Mouse (Mus musculus): ENCODE measurements at regions not wholly inside any gene's neighbourhood (a gene's known extent, or its start where the extent isn't known, plus 50 kb on each side); places are given as distances from the start of the nearest gene placed in this dataset.

DNA sequence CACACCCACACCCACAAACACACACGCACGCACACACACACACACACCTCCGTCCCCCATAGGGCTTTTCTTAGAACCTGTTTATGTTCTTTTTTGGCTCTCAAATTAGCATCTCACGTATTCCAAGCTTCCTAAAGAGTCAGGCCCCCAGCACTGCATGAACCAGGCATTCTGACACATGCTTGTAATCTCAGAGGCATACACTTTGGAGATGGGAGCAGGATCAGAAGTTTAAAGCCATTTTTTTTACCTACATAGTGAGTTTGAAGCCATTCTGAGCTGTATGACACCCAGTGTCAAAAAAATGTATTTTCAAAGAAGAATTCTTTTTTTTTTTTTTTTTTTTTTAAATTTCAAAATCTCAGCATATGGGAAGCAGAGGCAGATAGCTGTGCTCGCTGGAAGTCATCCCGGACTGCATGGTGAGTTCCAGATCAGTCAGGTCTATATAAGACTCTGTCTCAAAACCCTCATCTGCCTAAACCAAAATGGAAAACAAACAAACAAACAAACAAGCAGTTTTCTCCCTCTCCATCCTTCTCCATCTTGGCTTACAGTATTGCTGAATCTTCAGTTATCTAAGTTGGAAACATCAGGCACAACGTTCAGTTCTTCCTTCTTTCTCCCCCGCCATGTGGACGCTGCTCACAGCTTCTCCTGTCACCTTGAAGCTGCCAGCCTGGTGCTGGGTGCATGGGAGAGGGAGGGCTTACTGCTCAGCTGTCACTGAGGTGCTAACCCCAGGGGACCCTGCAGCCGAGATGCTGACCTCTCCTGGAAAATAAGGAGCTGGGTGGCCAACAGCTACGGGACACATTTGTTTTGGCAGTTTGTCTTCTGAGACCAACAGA is 78.4 kb downstream of the Klf5 start:
- no peak for DNase-seq (ENCODE audit: low read depth, low spot score)
- no peaks in the 10 kb centered on the region for H3K27me3 ChIP-seq (ENCODE audit: control insufficient read depth in 1 of 2, insufficient read depth in 2 of 2, low read length in 2 of 2)
- no peak overlapping the region for H3K4me3 ChIP-seq (ENCODE audit: control insufficient read depth in 1 of 2, insufficient read depth in 1 of 2, low read depth in 2 of 2, low read length in 2 of 2)
- H3K27ac ChIP-seq (ENCODE audit: control insufficient read depth, low read depth, low read length), result no peak overlapping the region
- no peaks in the 10 kb centered on the region for H3K9me3 ChIP-seq (replicated peaks; ENCODE audit: insufficient read depth, low read length)
- no peaks in the 10 kb centered on the region for H3K36me3 ChIP-seq (ENCODE audit: control insufficient read depth in 1 of 2, insufficient read depth in 2 of 2, low read length in 2 of 2)
- no peaks in the 10 kb centered on the region for H3K4me1 ChIP-seq (ENCODE audit: control insufficient read depth in 1 of 2, insufficient read depth in 2 of 2, low read length in 2 of 2)
- no peaks in the 10 kb centered on the region for H3K79me2 ChIP-seq (ENCODE audit: control insufficient read depth, insufficient read depth, low read length, poor library complexity)
- no peak overlapping the region for H3K9ac ChIP-seq (ENCODE audit: control insufficient read depth, low read depth, low read length, poor library complexity, severe bottlenecking)
- TF ChIP-seq SIN3A (IDR thresholded peaks at IDR 0.05; ENCODE audit: low read length) (no peak), MXI1 (IDR thresholded peaks at IDR 0.05; ENCODE audit: low read depth, low read length) (no peak), MAX (IDR thresholded peaks at IDR 0.05; ENCODE audit: low read length) (no peak), CHD2 (IDR thresholded peaks at IDR 0.05; ENCODE audit: low read length) (no peak), TCF12 (IDR thresholded peaks at IDR 0.05; ENCODE audit: low read depth, low read length) (no peak), GABPA (IDR thresholded peaks at IDR 0.05; ENCODE audit: low read depth, low read length) (no peak), NRF1 (IDR thresholded peaks at IDR 0.05; ENCODE audit: insufficient read depth, low read depth, low read length, poor library complexity, severe bottlenecking) (no peak), MEF2A (IDR thresholded peaks at IDR 0.05; ENCODE audit: extremely low read depth, insufficient replicate concordance, low read depth, low read length, poor library complexity, severe bottlenecking) (no peak), RCOR1 (IDR thresholded peaks at IDR 0.05; ENCODE audit: low read depth, low read length) (no peak), POLR2AphosphoS5 (IDR thresholded peaks at IDR 0.05; ENCODE audit: borderline replicate concordance, low read depth, low read length) (no peak), BHLHE40 (IDR thresholded peaks at IDR 0.05; ENCODE audit: borderline replicate concordance, low read depth, low read length) (no peak), TAL1 (IDR thresholded peaks at IDR 0.05; ENCODE audit: low read length) (no peak)

DNA sequence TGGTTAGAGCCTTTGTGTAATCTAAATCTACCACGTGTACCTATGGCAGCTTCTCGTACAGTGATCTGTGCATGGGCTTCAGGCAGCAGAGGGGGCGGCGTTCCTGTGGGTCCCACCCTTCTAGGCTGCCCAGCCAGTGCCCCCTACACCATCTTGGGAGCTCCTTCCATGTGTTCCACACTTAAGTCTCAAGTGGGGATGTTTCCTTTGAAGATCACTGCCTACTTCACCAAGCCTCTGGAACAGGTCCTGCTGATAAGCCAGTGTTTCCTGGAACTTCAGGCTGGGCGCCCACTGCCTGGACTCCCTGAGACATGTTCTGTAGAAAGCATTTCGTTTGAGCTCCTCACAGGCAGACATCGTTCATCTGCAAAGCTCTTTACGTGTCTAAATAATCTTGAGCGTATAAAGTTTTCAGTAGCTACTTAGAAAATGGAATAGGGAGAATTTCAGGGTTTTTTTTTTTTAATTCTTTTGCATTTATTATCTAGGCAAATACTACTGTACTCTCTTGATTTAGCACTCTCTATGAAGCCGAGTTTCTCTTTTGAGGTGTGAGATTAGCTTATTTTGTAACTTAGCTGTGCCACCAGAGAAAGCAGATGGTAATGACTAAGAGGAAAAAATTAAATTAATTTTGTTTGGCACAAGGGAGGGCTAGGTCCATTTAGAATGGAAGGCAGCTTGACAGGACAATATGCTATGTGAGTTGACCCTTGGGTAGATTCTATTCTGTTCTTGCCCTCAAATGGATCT is 82.9 kb downstream of the Klf5 start:
- TF ChIP-seq TAL1 (IDR thresholded peaks at IDR 0.05; ENCODE audit: low read length), result no peak
- no peak for TF ChIP-seq NELFE (IDR thresholded peaks at IDR 0.05; ENCODE audit: low read depth, low read length)
- H3K79me2 ChIP-seq (ENCODE audit: control insufficient read depth, insufficient read depth, low read length, poor library complexity), result no peaks in the 10 kb centered on the region
- no peaks in the 10 kb centered on the region for H3K27me3 ChIP-seq (ENCODE audit: control insufficient read depth in 1 of 2, insufficient read depth in 2 of 2, low read length in 2 of 2)
- no peak for DNase-seq (ENCODE audit: low read depth, low spot score)
- no peak overlapping the region for H3K27ac ChIP-seq (ENCODE audit: control insufficient read depth, low read depth, low read length)
- no peak overlapping the region for H3K9ac ChIP-seq (ENCODE audit: control insufficient read depth, low read depth, low read length, poor library complexity, severe bottlenecking)
- no peaks in the 10 kb centered on the region for H3K9me3 ChIP-seq (replicated peaks; ENCODE audit: insufficient read depth, low read length)
- no peaks in the 10 kb centered on the region for H3K36me3 ChIP-seq (ENCODE audit: control insufficient read depth in 1 of 2, insufficient read depth in 2 of 2, low read length in 2 of 2)
- no peaks in the 10 kb centered on the region for H3K4me1 ChIP-seq (ENCODE audit: control insufficient read depth in 1 of 2, insufficient read depth in 2 of 2, low read length in 2 of 2)
- no peak overlapping the region for H3K4me3 ChIP-seq (ENCODE audit: control insufficient read depth in 1 of 2, insufficient read depth in 1 of 2, low read depth in 2 of 2, low read length in 2 of 2)
